Mouse (Mus musculus) liver, adult 2 months (tissue): ENCODE measurements around the gene Ccdc162.

Experiments used
- CTCF ChIP-seq: fragments of 200-500 bp; IDR thresholded peaks from 2 replicates; pipeline ENCODE4 v1.5.1; 2011; ENCODE audit warnings: low read depth, low read length, control low read depth
- POLR2A ChIP-seq: fragments of 200-500 bp; IDR thresholded peaks from 2 replicates; pipeline ENCODE4 v1.6.1; 2011; ENCODE audit warnings: low read length, control low read depth; ENCODE audit not compliant: insufficient read depth; ENCODE audit errors: extremely low read depth

DNA sequence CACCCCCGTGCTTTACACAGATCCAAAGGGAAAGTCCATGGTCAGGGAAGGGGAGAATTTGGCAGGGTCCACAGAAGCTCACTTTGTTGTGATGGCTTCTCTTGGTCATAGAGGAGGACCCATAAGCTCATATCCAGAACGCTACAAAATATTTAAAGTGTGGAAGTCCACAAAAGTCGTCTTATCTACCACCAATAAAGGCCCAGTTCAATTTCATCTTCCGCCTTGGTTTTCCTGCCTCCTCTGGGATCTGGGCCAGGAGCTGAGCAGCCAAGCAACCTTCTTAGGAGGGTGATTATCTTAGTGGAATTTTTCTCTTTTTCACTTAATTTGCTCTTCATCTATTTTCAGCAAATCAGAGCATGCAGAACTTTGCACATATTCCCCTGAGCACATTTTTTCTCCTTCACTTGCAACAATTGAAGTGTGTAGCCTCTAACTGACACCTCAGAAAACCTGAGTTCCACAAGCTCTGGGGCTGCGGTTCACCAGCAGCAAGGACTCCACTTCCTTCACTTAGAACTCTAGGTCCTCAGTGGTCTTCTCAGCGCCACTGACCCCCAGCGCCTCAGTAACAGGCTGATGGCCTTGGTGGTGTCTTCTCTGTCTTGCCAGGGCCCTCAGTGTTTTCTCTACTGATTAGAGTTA, 114.4 kb downstream of the Ccdc162 start:
- TF ChIP-seq CTCF (no peak), POLR2A (no peak)
